Mouse (Mus musculus) ES-CJ7 (cell line): ENCODE results near the gene Traf4.
"Not testable (repeated sequence)": the region's sequence is repeated elsewhere in the genome, so short reads cannot be mapped to it uniquely, and the experiment has no call there.

Experiments used
- DNase-seq: peaks from one replicate; pipeline ENCODE4 v3.0.0; 2011; ENCODE audit warnings: low read depth, low spot score

The Traf4 gene

DNA sequence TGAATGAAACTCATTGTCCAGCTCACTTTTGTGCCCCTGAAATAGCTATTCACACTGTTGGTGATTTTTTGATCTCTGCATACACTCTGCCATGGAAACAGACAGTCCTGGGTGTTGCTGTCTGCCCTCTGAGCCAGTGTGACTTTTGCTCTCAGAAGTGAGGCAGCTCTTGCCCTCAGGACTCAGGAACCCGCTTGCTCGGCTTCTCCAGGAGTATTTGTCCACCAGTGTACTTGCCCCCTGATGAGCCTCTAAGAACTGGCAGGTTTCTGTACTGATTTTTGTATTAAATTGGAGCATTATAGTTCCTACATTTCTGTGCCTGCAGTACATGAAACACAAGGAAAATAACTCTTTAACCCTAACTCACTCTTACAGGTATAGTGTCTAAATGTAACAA is 21.9 kb downstream of the Traf4 start:
- no peak for DNase-seq

DNA sequence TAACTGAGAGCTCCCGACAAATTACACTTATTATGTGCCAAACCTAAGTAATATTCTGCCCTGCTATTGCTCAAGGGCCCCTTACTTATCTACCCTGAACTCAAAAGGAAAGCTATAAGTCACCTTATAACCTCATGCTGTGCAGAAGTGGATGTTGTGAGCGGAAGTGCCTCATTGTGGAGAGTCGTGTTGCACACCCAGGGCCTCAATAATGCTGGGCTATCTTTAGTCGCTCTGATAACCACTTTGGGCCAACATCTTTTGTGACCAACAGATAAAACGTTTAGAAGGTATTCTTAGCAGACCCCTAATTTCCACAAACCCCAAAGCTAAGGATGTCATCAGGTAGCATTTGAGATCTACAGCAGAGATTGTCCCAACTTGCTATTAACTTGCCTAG is 24.7 kb downstream of the Traf4 start:
- no peak for DNase-seq

DNA sequence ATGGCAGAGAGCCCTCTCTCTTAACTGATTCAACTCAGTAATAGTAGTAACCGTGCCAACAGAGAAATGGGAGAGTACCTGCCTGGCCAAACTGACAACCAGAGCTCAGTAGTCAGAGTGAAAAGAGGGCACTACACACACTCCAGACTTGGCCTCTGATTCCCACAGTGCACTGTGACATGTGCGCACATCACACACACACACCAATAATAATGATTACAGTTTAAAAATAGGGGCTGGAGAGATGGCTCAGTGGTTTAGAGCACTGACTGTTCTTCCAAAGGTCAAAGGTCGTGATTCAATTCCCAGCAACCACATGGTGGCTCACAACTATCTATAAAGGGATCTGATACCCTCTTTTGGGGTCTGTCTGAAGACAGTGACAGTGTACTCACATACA is 27.4 kb downstream of the Traf4 start:
- no peak for DNase-seq

DNA sequence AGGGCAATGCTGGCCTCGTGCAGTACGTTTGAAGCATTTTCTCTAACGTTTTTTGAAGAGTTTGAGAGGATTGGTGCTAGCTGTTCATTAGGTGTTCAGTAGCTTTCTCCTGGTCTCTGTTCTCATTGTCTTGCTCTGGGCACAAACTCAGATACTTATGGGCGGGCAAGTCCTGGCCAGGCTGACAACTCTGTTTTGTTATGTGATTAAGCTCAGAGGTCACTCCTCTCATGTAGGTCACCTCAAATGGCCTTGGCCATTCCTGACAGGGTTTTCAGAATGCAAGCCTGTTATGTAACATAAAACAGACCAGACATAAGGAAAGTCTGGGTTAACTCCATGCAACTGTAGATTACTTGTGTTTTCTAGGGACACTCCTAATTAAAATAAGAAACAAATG is 27.8 kb downstream of the Traf4 start:
- DNase-seq = peak; percentile 47

DNA sequence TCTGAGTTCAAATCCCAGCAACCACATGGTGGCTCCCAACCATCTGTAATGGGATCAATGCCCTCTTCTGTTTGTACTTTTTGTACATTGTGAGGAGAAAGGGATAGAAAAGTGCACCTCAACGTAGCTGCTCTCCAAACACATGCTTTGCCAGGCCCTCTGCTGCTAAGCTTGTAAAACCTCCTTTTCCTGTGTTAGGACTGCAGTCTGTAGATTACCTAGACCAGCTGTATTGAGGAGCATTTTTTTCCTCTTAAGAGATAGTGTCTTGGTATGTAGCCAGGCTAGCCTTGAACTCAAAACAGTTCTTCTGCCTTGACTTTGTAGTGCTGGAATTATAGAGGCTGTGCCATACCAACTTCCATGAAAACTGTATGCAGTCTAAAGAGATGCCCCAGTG is 29.3 kb downstream of the Traf4 start:
- DNase-seq = no peak

DNA sequence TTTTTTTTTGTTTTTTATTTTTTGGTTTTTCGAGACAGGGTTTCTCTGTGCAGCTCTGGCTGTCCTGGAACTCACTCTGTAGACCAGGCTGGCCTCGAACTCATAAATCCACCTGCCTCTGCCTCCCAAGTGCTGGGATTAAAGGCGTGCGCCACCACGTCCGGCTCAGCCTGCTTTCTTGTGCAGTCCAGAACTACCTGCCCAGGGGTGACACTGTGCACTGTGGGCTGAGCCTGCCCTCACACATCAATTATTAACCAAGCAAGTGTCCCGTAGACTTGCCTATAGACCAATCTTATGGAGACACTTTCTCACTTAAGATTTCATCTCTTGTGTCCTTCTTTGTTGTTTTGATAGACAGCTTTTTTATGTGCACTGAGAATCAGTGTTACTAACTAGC is 30.1 kb downstream of the Traf4 start:
- DNase-seq = not testable (repeated sequence)

DNA sequence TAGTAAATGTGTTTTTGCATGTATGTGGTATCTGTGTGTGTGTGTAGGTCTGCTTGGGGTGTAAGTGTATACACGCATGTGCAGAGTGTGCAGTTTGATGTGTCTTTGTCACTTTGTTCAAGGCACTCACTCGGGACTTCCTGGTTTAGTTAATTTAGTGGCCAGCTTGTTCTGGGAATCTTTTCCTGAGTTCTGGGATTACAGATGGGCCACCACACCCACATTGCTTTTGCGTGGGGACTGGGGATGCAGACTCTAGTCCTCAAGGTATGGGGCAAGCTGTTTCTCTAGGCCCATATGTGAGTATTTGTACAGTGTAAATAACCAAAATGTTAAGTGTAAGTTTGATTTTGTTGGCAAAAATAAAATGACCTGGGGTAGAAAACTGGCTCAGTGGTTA is 31.0 kb downstream of the Traf4 start:
- DNase-seq = no peak

DNA sequence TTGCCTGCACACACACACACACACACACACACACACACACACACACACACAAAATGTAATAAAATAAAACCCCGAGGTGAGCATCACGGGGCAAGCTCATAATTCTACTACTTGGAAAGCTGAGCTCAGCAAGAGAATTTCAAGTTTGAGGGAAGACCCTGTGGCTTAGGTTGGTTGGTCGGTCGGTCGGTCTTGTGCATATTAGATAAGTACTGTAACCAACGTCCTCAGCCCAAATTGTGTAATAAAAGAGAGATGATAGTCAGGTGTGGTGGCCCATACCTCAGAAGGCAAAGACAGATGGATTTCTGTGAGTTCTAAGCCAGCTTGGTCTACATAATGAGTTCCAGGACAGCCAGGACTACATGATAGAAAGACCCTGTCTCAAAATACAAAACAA is 31.5 kb downstream of the Traf4 start:
- DNase-seq = no peak

DNA sequence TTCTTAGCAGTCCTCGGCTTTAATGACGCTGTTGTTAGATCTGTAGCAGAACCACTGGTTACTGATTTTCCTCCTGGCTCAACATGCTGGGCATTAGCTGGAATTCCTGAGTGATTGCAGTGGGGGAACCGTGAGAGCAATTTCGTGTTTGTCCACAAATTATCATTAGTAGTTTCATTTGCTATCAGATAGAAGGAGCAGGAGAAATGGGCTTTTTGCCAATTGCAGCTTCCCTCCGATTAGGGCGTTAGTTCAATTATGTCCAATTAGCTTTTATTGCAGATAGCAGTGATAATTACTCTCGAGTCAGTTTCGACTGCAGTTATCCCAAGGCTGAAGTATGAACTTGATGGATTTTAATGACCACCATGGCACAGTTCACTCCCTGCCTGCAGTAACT is 35.9 kb downstream of the Traf4 start:
- DNase-seq = no peak

DNA sequence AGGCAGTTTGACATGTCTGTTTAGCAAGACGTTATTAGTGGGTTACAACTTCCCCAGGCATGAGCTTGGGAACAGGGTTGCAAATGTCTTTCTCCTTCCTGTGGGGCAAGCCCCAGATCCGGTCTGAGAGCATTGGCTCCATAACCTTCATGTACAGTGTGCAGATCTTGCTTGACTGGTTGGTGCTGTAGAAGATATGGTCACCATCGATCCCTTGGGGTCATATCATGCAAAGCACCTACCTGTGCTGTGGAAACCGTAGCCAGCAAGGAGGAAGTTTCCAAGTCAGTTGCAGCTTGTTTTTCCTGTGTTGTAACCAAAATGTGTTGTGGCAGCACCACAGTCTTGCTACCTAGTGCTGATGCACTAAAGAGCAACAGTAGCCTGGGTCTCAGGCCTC is 38.6 kb downstream of the Traf4 start:
- no peak for DNase-seq

DNA sequence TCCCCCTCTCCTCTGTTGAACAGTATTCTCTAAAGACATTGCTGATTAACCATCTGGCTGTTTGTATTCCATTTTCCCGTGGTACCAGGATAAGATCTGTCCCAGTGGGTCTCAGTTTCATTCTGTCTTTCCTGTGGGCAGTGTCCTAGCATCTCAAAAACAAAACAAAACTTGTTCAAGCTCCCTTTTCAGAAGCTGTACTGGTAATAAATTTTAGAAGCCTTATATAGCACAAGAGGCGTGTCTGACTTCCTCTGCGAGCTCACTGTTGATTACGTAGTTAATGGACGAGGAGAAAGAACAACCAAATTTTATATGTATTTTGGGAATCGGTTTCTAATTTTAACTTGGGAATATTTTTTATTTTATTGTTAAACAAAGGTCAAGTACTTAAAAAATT is 39.7 kb downstream of the Traf4 start:
- DNase-seq = no peak

DNA sequence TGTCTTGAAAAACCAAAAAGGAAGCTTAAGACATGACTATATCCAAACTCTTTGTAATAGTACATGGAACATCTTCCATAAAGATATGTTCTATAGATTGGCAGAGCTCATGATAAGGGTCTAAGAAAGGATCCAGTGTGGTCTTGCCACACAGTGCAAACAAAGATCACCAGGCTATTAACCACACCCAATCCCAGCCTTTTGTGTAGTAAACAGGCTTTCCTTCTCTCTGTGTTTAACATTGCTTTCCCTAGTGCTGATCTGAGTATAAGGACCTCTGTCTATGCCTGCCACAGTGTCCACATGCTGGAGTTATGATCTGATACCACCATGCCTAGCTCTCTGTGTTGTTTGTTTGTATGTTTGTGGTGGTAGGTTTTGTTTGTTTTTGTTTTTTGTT is 41.6 kb downstream of the Traf4 start:
- peak; percentile 38 for DNase-seq

DNA sequence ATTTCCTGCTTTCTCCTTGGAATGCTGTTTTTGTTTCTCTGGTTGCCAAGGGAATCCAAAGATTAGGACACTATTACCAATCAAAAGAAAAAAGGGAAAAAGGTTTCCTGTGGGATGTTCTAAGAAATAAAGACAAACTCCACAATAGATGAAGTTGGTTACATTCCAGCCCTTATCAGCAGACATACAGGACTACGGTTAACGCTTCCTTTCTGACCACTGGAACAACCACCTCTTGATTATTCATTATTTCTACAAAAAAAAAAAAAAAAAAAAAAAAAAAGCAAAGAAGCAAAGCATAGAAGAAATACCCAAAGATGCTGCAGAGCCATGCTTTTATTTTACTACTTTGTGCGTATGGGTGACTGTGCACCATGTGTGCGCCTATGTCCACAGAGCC is 42.6 kb downstream of the Traf4 start:
- no peak for DNase-seq

DNA sequence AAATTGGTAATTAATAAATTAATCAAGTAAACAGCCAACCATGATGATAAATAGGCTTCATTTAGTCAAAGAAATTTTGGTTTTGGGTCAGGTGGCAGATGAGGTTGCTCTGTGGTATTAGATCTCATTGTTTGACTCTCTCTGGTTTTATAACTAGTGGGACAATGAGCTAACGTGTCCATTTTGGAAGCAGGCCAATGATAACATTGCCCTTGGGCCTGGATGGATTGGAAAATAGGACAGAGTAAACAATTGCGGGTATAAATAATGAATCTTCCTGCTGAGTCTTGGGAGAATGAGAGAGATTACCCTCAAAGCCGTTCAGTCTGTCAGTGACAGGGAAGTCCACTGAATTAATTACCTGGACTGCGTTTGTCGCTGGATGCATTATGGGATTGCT is 44.2 kb downstream of the Traf4 start:
- no peak for DNase-seq

DNA sequence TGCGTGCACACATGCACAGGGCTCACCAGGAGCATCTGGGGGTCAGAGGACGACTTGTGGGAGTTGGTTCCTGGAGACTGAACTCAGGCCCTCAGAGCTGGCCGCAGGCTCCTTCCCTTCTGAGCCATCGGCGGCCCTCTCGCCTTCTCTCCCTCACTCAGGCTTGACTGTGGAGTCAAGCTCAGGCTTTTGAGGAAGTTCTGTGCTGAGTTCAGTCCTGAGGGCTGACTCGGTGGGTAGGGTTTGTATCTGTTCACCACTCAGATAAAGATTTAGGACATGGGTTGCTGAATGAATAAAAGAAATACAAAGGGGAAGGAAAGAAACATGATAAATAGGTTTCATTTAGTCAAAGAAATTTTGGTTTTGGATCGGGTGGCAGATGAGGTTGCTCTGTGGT is 45.5 kb downstream of the Traf4 start:
- no peak for DNase-seq

DNA sequence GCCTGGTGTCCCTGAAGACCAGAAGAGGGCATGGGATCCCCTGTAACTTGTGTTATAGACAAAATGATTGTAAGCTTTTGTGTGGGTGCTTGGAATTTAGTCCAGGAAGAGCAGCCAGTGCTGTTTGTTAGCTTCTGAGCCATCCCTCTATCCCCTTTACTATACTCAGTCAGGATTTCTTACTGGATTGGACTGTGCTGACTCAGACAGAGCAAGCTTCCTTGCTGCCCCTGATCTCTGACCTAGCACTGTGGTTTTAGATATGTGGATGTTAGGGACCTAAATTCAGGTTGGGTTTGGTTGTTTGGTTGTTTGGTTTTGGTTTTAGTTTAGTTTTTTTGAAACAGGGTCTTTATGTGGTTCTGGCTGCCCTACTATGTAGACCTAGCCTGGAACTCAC is 46.9 kb downstream of the Traf4 start:
- no peak for DNase-seq

DNA sequence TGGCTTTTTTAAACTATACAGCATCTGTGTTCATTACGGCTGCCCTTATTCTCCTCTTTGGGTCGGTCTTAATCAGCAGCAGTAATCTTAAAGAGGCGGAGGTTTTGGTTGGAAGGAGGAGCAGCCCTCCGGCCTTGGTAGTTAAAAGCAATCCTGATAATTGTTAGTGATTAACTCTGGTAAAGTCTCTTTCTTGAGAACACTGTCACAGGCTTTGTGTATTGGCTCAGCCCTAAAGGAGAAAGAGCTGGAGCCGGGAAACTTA is 49.3 kb downstream of the Traf4 start:
- DNase-seq = no peak

DNA sequence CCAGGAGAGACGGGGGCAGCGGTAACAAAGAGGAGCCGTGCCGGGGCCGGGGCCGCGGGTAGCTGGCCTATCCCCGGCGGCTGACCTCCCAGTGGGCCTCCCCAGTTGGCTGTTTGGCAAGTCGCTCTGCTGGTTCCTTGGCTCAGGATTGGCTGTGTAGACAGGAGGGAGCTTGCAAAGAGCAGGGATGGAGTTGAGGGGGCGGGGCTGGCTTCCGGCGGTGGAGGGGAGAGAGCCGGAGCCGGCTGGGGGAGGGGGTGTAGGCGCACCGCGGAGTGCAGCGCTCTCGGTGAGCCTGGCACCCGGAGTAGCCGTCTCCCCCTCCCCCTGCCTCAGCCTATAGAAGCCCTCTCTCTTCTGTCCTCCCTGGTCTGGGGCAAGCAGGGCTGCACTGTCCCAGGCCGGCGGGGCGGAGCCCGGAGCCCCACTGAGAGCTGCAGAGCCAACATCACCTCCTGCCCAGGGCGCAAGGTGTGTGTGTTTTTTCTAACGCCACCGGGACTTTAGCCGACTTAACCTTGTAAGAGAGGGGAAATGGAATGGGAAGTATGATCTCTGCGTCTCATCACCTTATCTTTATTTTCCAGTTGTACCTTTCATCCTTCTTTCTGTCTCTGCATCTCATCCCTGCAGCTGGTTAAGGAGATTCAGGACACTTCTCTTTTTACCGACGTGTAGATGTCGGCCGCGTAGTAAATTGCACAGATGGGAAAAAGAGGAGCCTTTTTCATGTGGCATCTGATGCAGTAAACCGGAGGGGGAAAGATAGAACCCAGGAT is 49.8 kb downstream of the Traf4 start:
- peak; percentile 97 for DNase-seq

DNA sequence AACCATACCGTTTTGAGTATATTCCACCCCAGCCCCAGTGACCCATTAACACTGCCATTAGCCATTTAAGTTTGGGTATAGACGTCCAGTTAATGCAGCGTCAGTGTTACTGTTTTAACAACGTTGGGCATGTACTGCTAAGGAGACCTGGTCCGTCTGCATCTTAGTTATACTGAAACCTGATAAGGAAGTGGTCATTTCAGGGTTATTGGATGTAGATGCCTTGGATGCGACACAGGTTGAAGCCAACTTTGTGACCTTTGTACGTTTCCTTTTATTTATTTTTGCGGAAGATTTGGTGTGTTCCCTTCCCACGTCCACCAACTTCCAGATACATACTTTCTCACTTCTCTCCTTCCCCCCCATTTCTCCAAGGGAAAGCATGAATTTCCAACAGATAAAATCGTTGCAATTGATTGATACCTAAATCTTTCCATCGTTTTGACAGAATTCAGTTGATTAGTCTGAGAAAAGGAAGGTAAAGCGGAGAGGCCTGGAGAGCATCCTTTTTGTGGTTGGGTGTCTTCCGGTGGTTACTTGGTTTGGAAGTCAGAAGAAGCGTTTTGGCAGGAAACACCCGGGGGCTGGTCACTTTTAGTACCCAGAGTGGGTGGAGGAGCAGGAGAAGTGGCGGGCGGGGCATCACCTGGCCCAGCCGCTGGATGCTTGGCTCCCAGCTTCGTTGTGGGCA is 50.6 kb downstream of the Traf4 start:
- no peak for DNase-seq

DNA sequence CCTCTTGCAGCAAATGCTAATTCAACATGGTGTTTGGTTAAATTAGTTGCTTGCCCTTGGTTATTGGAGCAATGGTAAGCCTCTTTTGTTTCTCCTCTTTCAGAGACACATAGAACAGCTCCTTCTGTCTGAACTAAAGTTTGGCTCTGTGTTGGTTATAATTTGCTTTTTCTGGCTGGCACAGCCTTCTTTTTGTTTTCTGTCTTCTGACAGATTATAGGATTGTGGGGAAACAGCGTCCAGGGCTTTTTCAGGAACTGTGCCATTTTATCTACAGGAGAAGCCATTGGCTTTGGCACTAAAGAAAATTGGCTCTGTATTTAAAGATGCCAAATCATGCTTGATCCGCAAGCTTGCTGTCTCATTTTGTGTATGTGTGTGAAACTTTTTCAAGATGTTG is 51.8 kb downstream of the Traf4 start:
- DNase-seq = no peak
